Mouse (Mus musculus) spleen, adult 2 months (tissue): ENCODE measurements around the gene Fxyd6.

Source experiments
- CTCF ChIP-seq: fragments of 200-500 bp; IDR thresholded peaks from 2 replicates; pipeline ENCODE4 v1.5.1; 2011; ENCODE audit warnings: mild to moderate bottlenecking, inconsistent platforms; ENCODE audit not compliant: insufficient read depth, insufficient read length, insufficient replicate concordance; ENCODE audit errors: extremely low read depth
- POLR2A ChIP-seq: fragments of 200-500 bp; IDR thresholded peaks from 2 replicates; pipeline ENCODE4 v1.6.1; 2011; ENCODE audit warnings: low read depth, low read length, inconsistent platforms

DNA sequence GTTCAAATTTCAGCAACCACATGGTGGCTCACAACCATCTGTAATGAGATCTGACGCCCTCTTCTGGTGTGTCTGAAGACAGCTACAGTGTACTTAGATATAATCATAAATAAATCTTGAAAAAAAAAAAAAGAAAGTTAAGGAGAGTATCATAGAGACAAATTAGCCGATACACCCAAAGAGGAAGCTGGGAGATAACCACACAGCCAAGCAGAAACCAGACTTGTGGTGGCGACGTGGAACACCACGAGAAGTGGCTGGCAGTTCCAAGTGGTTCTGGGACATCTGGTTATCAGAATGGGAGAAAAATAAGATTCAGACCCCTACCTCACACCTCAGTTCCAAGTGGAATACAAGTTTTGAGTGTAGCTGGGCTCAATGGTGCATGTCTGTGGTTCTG is 16.7 kb downstream of the Fxyd6 start:
- TF ChIP-seq CTCF (no peak), POLR2A (no peak)
